Mouse (Mus musculus): ENCODE measurements around the gene Tmem44. TPM values are rescaled to one million over a fixed set of nuclear protein-coding genes. Genes with fewer than 3 reads are reported as not detected.

The Tmem44 gene
- polyA plus RNA-seq, 1 experiment from 2014 or later: 19.3 TPM

- Histone ChIP-seq H3K9ac (no peak overlapping the region), H3K27ac (no peak overlapping the region), H3K4me2 (no peak overlapping the region), H3K9me3 (replicated peaks) (no peaks in the 10 kb centered on the region), H3K27me3 (no peaks in the 10 kb centered on the region), H3K4me3 (no peak overlapping the region), H3K36me3 (peaks cover 89% of the 10 kb centered on the region), H3K4me1 (replicated peaks) (no peaks in the 10 kb centered on the region)
- no peak for ATAC-seq (replicated peaks; ENCODE audit: insufficient number of reproducible peaks, insufficient read depth, low FRiP score, low read depth)
- 92% methylated on average over 5 of the region's 5 CpGs for WGBS
These were observed 30.1 kb upstream of the Tmem44 start for GRCm38 (mm10) chr16:30580765-30581164.

GRCm38 (mm10) chr16:30576392-30576791 is 25.8 kb upstream of the Tmem44 start:
- no peak for ATAC-seq (replicated peaks; ENCODE audit: insufficient number of reproducible peaks, insufficient read depth, low FRiP score, low read depth)
- peaks cover 92% of the 10 kb centered on the region for H3K36me3 ChIP-seq
- no peaks in the 10 kb centered on the region for H3K27me3 ChIP-seq
- no peaks in the 10 kb centered on the region for H3K4me1 ChIP-seq (replicated peaks)
- H3K4me3 ChIP-seq: no peak overlapping the region
- no peak overlapping the region for H3K9ac ChIP-seq
- no peak overlapping the region for H3K4me2 ChIP-seq
- no peaks in the 10 kb centered on the region for H3K9me3 ChIP-seq (replicated peaks)
- no peak overlapping the region for H3K27ac ChIP-seq
- 67% methylated on average over 1 of the region's 1 CpGs for WGBS

- WGBS: 76% methylated on average over 7 of the region's 7 CpGs
- Histone ChIP-seq H3K4me1 (replicated peaks) (no peaks in the 10 kb centered on the region), H3K27ac (no peak overlapping the region), H3K9ac (no peak overlapping the region), H3K4me3 (no peak overlapping the region), H3K27me3 (no peaks in the 10 kb centered on the region), H3K4me2 (no peak overlapping the region), H3K36me3 (peaks cover 92% of the 10 kb centered on the region), H3K9me3 (replicated peaks) (no peaks in the 10 kb centered on the region)
- no peak for ATAC-seq (replicated peaks; ENCODE audit: insufficient number of reproducible peaks, insufficient read depth, low FRiP score, low read depth)
These were observed 25.2 kb upstream of the Tmem44 start for GRCm38 (mm10) chr16:30575815-30576214.

GRCm38 (mm10) chr16:30572239-30572638 is 21.6 kb upstream of the Tmem44 start:
- Histone ChIP-seq H3K4me1 (replicated peaks) (no peaks in the 10 kb centered on the region), H3K27ac (no peak overlapping the region), H3K9me3 (replicated peaks) (no peaks in the 10 kb centered on the region), H3K4me2 (no peak overlapping the region), H3K9ac (no peak overlapping the region), H3K27me3 (no peaks in the 10 kb centered on the region), H3K4me3 (no peak overlapping the region), H3K36me3 (peaks cover 92% of the 10 kb centered on the region)
- no peak for ATAC-seq (replicated peaks; ENCODE audit: insufficient number of reproducible peaks, insufficient read depth, low FRiP score, low read depth)
- 69% methylated on average over 4 of the region's 4 CpGs for WGBS

- H3K9ac ChIP-seq: no peak overlapping the region
- ATAC-seq (replicated peaks; ENCODE audit: insufficient number of reproducible peaks, insufficient read depth, low FRiP score, low read depth): no peak
- peaks cover 91% of the 10 kb centered on the region for H3K36me3 ChIP-seq
- WGBS: 93% methylated on average over 5 of the region's 5 CpGs
- no peaks in the 10 kb centered on the region for H3K27me3 ChIP-seq
- no peaks in the 10 kb centered on the region for H3K4me1 ChIP-seq (replicated peaks)
- no peak overlapping the region for H3K27ac ChIP-seq
- H3K4me3 ChIP-seq: no peak overlapping the region
- H3K9me3 ChIP-seq (replicated peaks): no peaks in the 10 kb centered on the region
- no peak overlapping the region for H3K4me2 ChIP-seq
These were observed 20.7 kb upstream of the Tmem44 start for GRCm38 (mm10) chr16:30571378-30571777.

GRCm38 (mm10) chr16:30570173-30570572 is 19.5 kb upstream of the Tmem44 start:
- H3K4me1 ChIP-seq (replicated peaks): no peaks in the 10 kb centered on the region

GRCm38 (mm10) chr16:30565631-30566030 is 15.0 kb upstream of the Tmem44 start:
- H3K4me2 ChIP-seq: no peak overlapping the region
- H3K4me3 ChIP-seq: no peak overlapping the region
- H3K27me3 ChIP-seq: no peaks in the 10 kb centered on the region
- no peak overlapping the region for H3K27ac ChIP-seq
- H3K4me1 ChIP-seq (replicated peaks): no peaks in the 10 kb centered on the region; the same call in 1 of the 2 replicates
- 88% methylated on average over 6 of the region's 6 CpGs for whole genome bisulfite sequencing
- peaks cover 90% of the 10 kb centered on the region for H3K36me3 ChIP-seq
- ATAC-seq (replicated peaks; ENCODE audit: insufficient number of reproducible peaks, insufficient read depth, low FRiP score, low read depth): no peak
- no peaks in the 10 kb centered on the region for H3K9me3 ChIP-seq (replicated peaks)
- no peak overlapping the region for H3K9ac ChIP-seq

More at GRCm38 (mm10) chr16:30570173-30570572, 19.5 kb upstream of the Tmem44 start:
- Histone ChIP-seq H3K4me2 (no peak overlapping the region), H3K9me3 (replicated peaks) (no peaks in the 10 kb centered on the region), H3K27me3 (no peaks in the 10 kb centered on the region), H3K27ac (no peak overlapping the region), H3K4me3 (no peak overlapping the region), H3K36me3 (peaks cover 85% of the 10 kb centered on the region), H3K9ac (no peak overlapping the region)
- 92% methylated on average over 4 of the region's 4 CpGs for WGBS
- ATAC-seq (replicated peaks; ENCODE audit: insufficient number of reproducible peaks, insufficient read depth, low FRiP score, low read depth): no peak

GRCm38 (mm10) chr16:30560601-30561000 is 10.0 kb upstream of the Tmem44 start:
- Histone ChIP-seq H3K4me3 (no peak overlapping the region), H3K9ac (no peak overlapping the region), H3K36me3 (peaks cover 62% of the 10 kb centered on the region), H3K4me1 (replicated peaks) (peaks cover 7% of the 10 kb centered on the region; the same call in 1 of the 2 replicates), H3K4me2 (no peak overlapping the region), H3K27ac (0 out of 2 replicates have a peak overlapping the region, but pooled peaks have one; percentile 3), H3K9me3 (replicated peaks) (no peaks in the 10 kb centered on the region; the same call in 1 of the 2 replicates), H3K27me3 (no peaks in the 10 kb centered on the region)
- no peak for ATAC-seq (replicated peaks; ENCODE audit: insufficient number of reproducible peaks, insufficient read depth, low FRiP score, low read depth)
- WGBS: 79% methylated on average over 4 of the region's 4 CpGs

GRCm38 (mm10) chr16:30559312-30559992 is 8.8 kb upstream of the Tmem44 start:
- peaks cover 54% of the 10 kb centered on the region for H3K36me3 ChIP-seq

GRCm38 (mm10) chr16:30554109-30554508 is 3.5 kb upstream of the Tmem44 start:
- H3K9ac ChIP-seq: no peak overlapping the region
- H3K4me3 ChIP-seq: no peak overlapping the region
- H3K4me2 ChIP-seq: no peak overlapping the region
- peak overlapping the region; percentile 96 for H3K27ac ChIP-seq
- 93% methylated on average over 8 of the region's 8 CpGs for WGBS
- peaks cover 8% of the 10 kb centered on the region for H3K9me3 ChIP-seq (replicated peaks)
- peaks cover 31% of the 10 kb centered on the region for H3K4me1 ChIP-seq (replicated peaks)
- no peaks in the 10 kb centered on the region for H3K27me3 ChIP-seq
- ATAC-seq (replicated peaks; ENCODE audit: insufficient number of reproducible peaks, insufficient read depth, low FRiP score, low read depth): no peak
- peaks cover 15% of the 10 kb centered on the region; the same call in 1 of the 2 replicates for H3K36me3 ChIP-seq

More at GRCm38 (mm10) chr16:30559312-30559992, 8.8 kb upstream of the Tmem44 start:
- 66% methylated on average over 5 of the region's 5 CpGs for WGBS
- 0 out of 2 replicates have a peak, but pooled peaks have one; percentile 35 for ATAC-seq (replicated peaks; ENCODE audit: insufficient number of reproducible peaks, insufficient read depth, low FRiP score, low read depth)
- no peaks in the 10 kb centered on the region for H3K27me3 ChIP-seq
- H3K9ac ChIP-seq: no peak overlapping the region
- H3K4me2 ChIP-seq: no peak overlapping the region
- peak overlapping the region; percentile 49 for H3K27ac ChIP-seq
- no peak overlapping the region for H3K4me3 ChIP-seq
- H3K4me1 ChIP-seq (replicated peaks): peaks cover 7% of the 10 kb centered on the region; the same call in 1 of the 2 replicates
- peaks cover 8% of the 10 kb centered on the region for H3K9me3 ChIP-seq (replicated peaks)

GRCm38 (mm10) chr16:30552621-30553338 is 2.1 kb upstream of the Tmem44 start:
- Histone ChIP-seq H3K9ac (peak overlapping the region; percentile 22; the same call in 1 of the 2 replicates), H3K27me3 (no peaks in the 10 kb centered on the region), H3K27ac (peak overlapping the region; percentile 96), H3K36me3 (peaks cover 11% of the 10 kb centered on the region; the same call in 1 of the 2 replicates), H3K4me2 (peak overlapping the region; percentile 45), H3K4me3 (no peak overlapping the region), H3K4me1 (replicated peaks) (peaks cover 34% of the 10 kb centered on the region), H3K9me3 (replicated peaks) (peaks cover 8% of the 10 kb centered on the region)
- peak; percentile 77 for ATAC-seq (replicated peaks; ENCODE audit: insufficient number of reproducible peaks, insufficient read depth, low FRiP score, low read depth)
- 16% methylated on average over 11 of the region's 11 CpGs for WGBS
